Mouse (Mus musculus) thymus, adult 2 months (tissue): ENCODE measurements around the gene Cers1.

Source experiments
- CTCF ChIP-seq: fragments of 200-500 bp; IDR thresholded peaks from 2 replicates; pipeline ENCODE4 v1.5.1; 2012; ENCODE audit warnings: mild to moderate bottlenecking, control low read depth, low read length, moderate library complexity, borderline replicate concordance; ENCODE audit not compliant: control insufficient read depth, poor library complexity, insufficient read depth; ENCODE audit errors: extremely low read depth
- POLR2A ChIP-seq: fragments of 200-500 bp; IDR thresholded peaks from 2 replicates; pipeline ENCODE4 v1.6.1; 2012; ENCODE audit warnings: mild to moderate bottlenecking, low read length, control low read depth, moderate library complexity; ENCODE audit not compliant: control insufficient read depth, poor library complexity, insufficient read depth; ENCODE audit errors: extremely low read depth

DNA sequence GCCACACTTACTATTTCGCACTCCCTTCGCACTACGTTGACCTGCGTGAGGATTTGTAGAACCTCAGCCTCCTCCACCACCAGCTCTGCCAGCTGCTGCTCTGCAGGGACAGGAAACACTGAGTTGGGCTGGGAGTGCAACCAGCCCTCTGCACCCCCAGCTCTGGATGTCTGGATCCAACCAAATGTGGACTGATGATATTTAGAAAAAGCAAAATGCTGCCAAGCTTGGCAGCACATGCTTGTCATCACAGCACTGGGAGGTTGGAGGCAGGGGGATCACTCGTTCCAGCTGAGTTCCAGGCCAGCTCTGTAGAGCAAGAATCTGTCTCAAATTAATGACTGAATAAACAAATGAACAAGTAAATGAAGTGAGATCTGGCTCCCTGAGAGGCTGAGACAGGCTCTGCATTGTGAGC is 21.6 kb upstream of the Cers1 start:
- TF ChIP-seq CTCF (no peak), POLR2A (no peak)
